Comparison of ENCODE assay signal across 12 mouse cellular contexts in the genomic region with DNA sequence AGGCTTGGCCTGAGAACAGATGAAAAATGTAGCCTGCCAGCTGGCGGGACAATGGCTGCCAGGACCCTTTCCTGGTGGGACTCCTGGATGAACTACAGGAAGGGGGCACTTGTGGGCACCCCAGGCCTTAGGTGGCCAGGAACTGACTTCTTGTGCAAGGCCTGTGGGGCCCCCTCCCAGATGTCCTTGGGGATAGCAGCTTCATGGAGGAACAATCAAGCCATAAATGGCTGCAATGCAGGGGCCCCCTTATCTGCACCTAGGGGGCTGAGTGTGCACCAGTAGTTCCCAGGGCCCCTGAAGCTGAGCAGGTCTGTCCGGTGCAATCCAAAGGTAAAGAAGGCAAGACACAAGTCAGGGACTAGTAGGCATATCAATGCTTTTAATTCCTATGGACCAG. TPM values are rescaled to one million over a fixed set of nuclear protein-coding genes. Genes with fewer than 3 reads are reported as not detected.
DNase-seq lines count a peak whose midpoint lies in the region; ATAC-seq and TF ChIP-seq lines count a peak whose summit lies in the region.
"Had no signal": no experiment of that assay in that cellular context is flagged by ENCODE, and none has a peak within 500 bp of the region (broad histone marks: within the 10 kb centered on the region; RNA-seq: fewer than 3 reads in every experiment).

No protein-coding gene starts in this region.

- ATAC-seq in forebrain, embryonic 13.5 days = no peak
- ATAC-seq in forebrain, embryonic 11.5 days (replicated peaks; ENCODE audit: low FRiP score) = no peak
- no peak for ATAC-seq in midbrain, embryonic 13.5 days
- no peak for ATAC-seq in midbrain, embryonic 15.5 days (replicated peaks)
- no peak for ATAC-seq in hindbrain, embryonic 15.5 days (ENCODE audit: low FRiP score, low read depth)
- ATAC-seq in midbrain, postnatal 0 days (ENCODE audit: low FRiP score) = no peak
- ATAC-seq in forebrain, postnatal 0 days = no peak
- ATAC-seq: Patski had no signal

- peaks cover 41% of the 10 kb centered on the region for H3K4me1 ChIP-seq in forebrain, embryonic 13.5 days
- peaks cover 20% of the 10 kb centered on the region for H3K4me1 ChIP-seq in forebrain, embryonic 11.5 days (replicated peaks; ENCODE audit: control insufficient read depth, insufficient read depth, low read length)
- H3K4me1 ChIP-seq in midbrain, embryonic 13.5 days (replicated peaks) = peaks cover 38% of the 10 kb centered on the region
- peaks cover 38% of the 10 kb centered on the region for H3K4me1 ChIP-seq in midbrain, embryonic 15.5 days
- H3K4me1 ChIP-seq in hindbrain, embryonic 15.5 days (replicated peaks) = peaks cover 35% of the 10 kb centered on the region
- H3K4me1 ChIP-seq in midbrain, postnatal 0 days (ENCODE audit: insufficient read depth, low read length) = peaks cover 11% of the 10 kb centered on the region; the same call in 1 of the 2 replicates
- H3K4me1 ChIP-seq in forebrain, postnatal 0 days (ENCODE audit: insufficient read depth) = peaks cover 11% of the 10 kb centered on the region; the same call in 1 of the 2 replicates

- H3K9me3 ChIP-seq in forebrain, embryonic 13.5 days (replicated peaks) = no peaks in the 10 kb centered on the region
- no peaks in the 10 kb centered on the region for H3K9me3 ChIP-seq in forebrain, embryonic 11.5 days (ENCODE audit: control insufficient read depth, low read length)
- H3K9me3 ChIP-seq in midbrain, embryonic 13.5 days = no peaks in the 10 kb centered on the region
- no peaks in the 10 kb centered on the region for H3K9me3 ChIP-seq in midbrain, embryonic 15.5 days
- H3K9me3 ChIP-seq in hindbrain, embryonic 15.5 days = no peaks in the 10 kb centered on the region
- H3K9me3 ChIP-seq in midbrain, postnatal 0 days (ENCODE audit: low read length) = no peaks in the 10 kb centered on the region
- no peaks in the 10 kb centered on the region for H3K9me3 ChIP-seq in forebrain, postnatal 0 days (ENCODE audit: low read length)

- peaks cover 40% of the 10 kb centered on the region for H3K36me3 ChIP-seq in forebrain, embryonic 13.5 days (ENCODE audit: poor library complexity, severe bottlenecking)
- no peaks in the 10 kb centered on the region for H3K36me3 ChIP-seq in forebrain, embryonic 11.5 days (ENCODE audit: control insufficient read depth, insufficient read depth, low read length)
- H3K36me3 ChIP-seq in midbrain, embryonic 13.5 days = peaks cover 38% of the 10 kb centered on the region
- no peaks in the 10 kb centered on the region; the same call in 1 of the 2 replicates for H3K36me3 ChIP-seq in midbrain, embryonic 15.5 days (replicated peaks)
- H3K36me3 ChIP-seq in hindbrain, embryonic 15.5 days = peaks cover 7% of the 10 kb centered on the region; the same call in 1 of the 2 replicates
- peaks cover 34% of the 10 kb centered on the region; the same call in 1 of the 2 replicates for H3K36me3 ChIP-seq in midbrain, postnatal 0 days (ENCODE audit: insufficient read depth, low read length)
- H3K36me3 ChIP-seq in forebrain, postnatal 0 days (ENCODE audit: insufficient read depth) = peaks cover 24% of the 10 kb centered on the region

- H3K4me2 ChIP-seq in forebrain, embryonic 13.5 days = peak overlapping the region; percentile 92; the same call in 1 of the 2 replicates
- no peak overlapping the region; the same call in 1 of the 2 replicates for H3K4me2 ChIP-seq in forebrain, embryonic 11.5 days (ENCODE audit: low read depth, low read length, severe bottlenecking)
- H3K4me2 ChIP-seq in midbrain, embryonic 13.5 days (replicated peaks) = peak overlapping the region; percentile 97; the same call in 1 of the 2 replicates
- H3K4me2 ChIP-seq in midbrain, embryonic 15.5 days = no peak overlapping the region
- H3K4me2 ChIP-seq in hindbrain, embryonic 15.5 days = peak overlapping the region; percentile 73; the same call in 1 of the 2 replicates
- H3K4me2 ChIP-seq in midbrain, postnatal 0 days (ENCODE audit: low read depth, low read length, poor library complexity, severe bottlenecking) = peak overlapping the region; percentile 89; the same call in 1 of the 2 replicates
- no peak overlapping the region for H3K4me2 ChIP-seq in forebrain, postnatal 0 days (ENCODE audit: low read depth)

- H3K4me3 ChIP-seq in forebrain, embryonic 13.5 days = peak overlapping the region; percentile 54; the same call in 1 of the 2 replicates
- H3K4me3 ChIP-seq in forebrain, embryonic 11.5 days (ENCODE audit: low read depth, low read length) = no peak overlapping the region
- H3K4me3 ChIP-seq in midbrain, embryonic 13.5 days (replicated peaks) = peak overlapping the region; percentile 60; the same call in 1 of the 2 replicates
- no peak overlapping the region for H3K4me3 ChIP-seq in midbrain, embryonic 15.5 days
- H3K4me3 ChIP-seq in hindbrain, embryonic 15.5 days = no peak overlapping the region
- H3K4me3 ChIP-seq in midbrain, postnatal 0 days (ENCODE audit: low read depth, low read length) = no peak overlapping the region
- no peak overlapping the region for H3K4me3 ChIP-seq in forebrain, postnatal 0 days (ENCODE audit: low read depth, low read length)

- no peak for TF ChIP-seq CTCF in midbrain, postnatal 0 days (IDR thresholded peaks at IDR 0.05)
- no peak for TF ChIP-seq CTCF in forebrain, postnatal 0 days (IDR thresholded peaks at IDR 0.05; ENCODE audit: low read depth)

- peaks cover 26% of the 10 kb centered on the region for H3K27me3 ChIP-seq in forebrain, embryonic 13.5 days
- H3K27me3 ChIP-seq in forebrain, embryonic 11.5 days (ENCODE audit: control insufficient read depth, insufficient read depth, low read length) = peaks cover 24% of the 10 kb centered on the region
- peaks cover 26% of the 10 kb centered on the region for H3K27me3 ChIP-seq in midbrain, embryonic 13.5 days
- peaks cover 23% of the 10 kb centered on the region for H3K27me3 ChIP-seq in midbrain, embryonic 15.5 days (replicated peaks)
- peaks cover 22% of the 10 kb centered on the region for H3K27me3 ChIP-seq in hindbrain, embryonic 15.5 days
- H3K27me3 ChIP-seq in midbrain, postnatal 0 days (ENCODE audit: insufficient read depth, low read length) = peaks cover 12% of the 10 kb centered on the region
- peaks cover 19% of the 10 kb centered on the region for H3K27me3 ChIP-seq in forebrain, postnatal 0 days (ENCODE audit: insufficient read depth, low read length)
- H3K27me3 ChIP-seq: Patski had no signal

- peak overlapping the region; percentile 77; the same call in 1 of the 2 replicates for H3K9ac ChIP-seq in forebrain, embryonic 13.5 days
- no peak overlapping the region for H3K9ac ChIP-seq in forebrain, embryonic 11.5 days (ENCODE audit: low read length)
- no peak overlapping the region; the same call in 1 of the 2 replicates for H3K9ac ChIP-seq in midbrain, embryonic 13.5 days (replicated peaks)
- H3K9ac ChIP-seq in midbrain, embryonic 15.5 days = no peak overlapping the region
- H3K9ac ChIP-seq in hindbrain, embryonic 15.5 days = no peak overlapping the region
- H3K9ac ChIP-seq in midbrain, postnatal 0 days (replicated peaks; ENCODE audit: low read length, poor library complexity, severe bottlenecking) = no peak overlapping the region; the same call in 1 of the 2 replicates
- H3K9ac ChIP-seq in forebrain, postnatal 0 days = no peak overlapping the region

- DNase-seq in forebrain, embryonic 11.5 days (ENCODE audit: low spot score) = no peak
- DNase-seq in midbrain, postnatal 0 days (ENCODE audit: low spot score) = no peak
- DNase-seq in MN1 (ENCODE audit: low spot score) = no peak
- no peak for DNase-seq in forebrain, postnatal 0 days
- DNase-seq: adrenal gland, postnatal 36 days; retina, postnatal 1 day had no signal

- WGBS in forebrain, embryonic 13.5 days = 95% methylated on average over 2 of the region's 2 CpGs
- 80% methylated on average over 2 of the region's 2 CpGs for WGBS in forebrain, embryonic 11.5 days
- 95% methylated on average over 2 of the region's 2 CpGs for WGBS in midbrain, embryonic 13.5 days
- 94% methylated on average over 2 of the region's 2 CpGs for WGBS in midbrain, embryonic 15.5 days
- 91% methylated on average over 2 of the region's 2 CpGs for WGBS in hindbrain, embryonic 15.5 days
- WGBS in midbrain, postnatal 0 days = 95% methylated on average over 2 of the region's 2 CpGs
- 94% methylated on average over 2 of the region's 2 CpGs for WGBS in forebrain, postnatal 0 days

- H3K27ac ChIP-seq in forebrain, embryonic 13.5 days = no peak overlapping the region
- no peak overlapping the region for H3K27ac ChIP-seq in forebrain, embryonic 11.5 days (ENCODE audit: low read depth, low read length)
- no peak overlapping the region for H3K27ac ChIP-seq in midbrain, embryonic 13.5 days
- H3K27ac ChIP-seq in midbrain, embryonic 15.5 days = no peak overlapping the region
- no peak overlapping the region for H3K27ac ChIP-seq in hindbrain, embryonic 15.5 days (replicated peaks)
- no peak overlapping the region for H3K27ac ChIP-seq in midbrain, postnatal 0 days (ENCODE audit: low read depth, low read length)
- H3K27ac ChIP-seq in forebrain, postnatal 0 days (ENCODE audit: low read depth, low read length) = no peak overlapping the region

RNA-seq across cellular contexts. Expression of a gene that starts 1.6 kb away (rescaled TPM):
- 3.1 and 4.2 TPM in 2 replicates for polyA plus RNA-seq in forebrain, embryonic 13.5 days (2015; fragmentation: Nextera tagmentation; extraction: Ambion mirVana)
- polyA plus RNA-seq in forebrain, embryonic 11.5 days (2014; fragmentation: Nextera tagmentation; extraction: Ambion mirVana) = 1.3 and 5.0 TPM in 2 replicates
- polyA plus RNA-seq in midbrain, embryonic 13.5 days (2015; fragmentation: Nextera tagmentation; extraction: Ambion mirVana) = 3.2 and 6.8 TPM in 2 replicates
- polyA plus RNA-seq in midbrain, embryonic 15.5 days (2015; fragmentation: Nextera tagmentation; extraction: Ambion mirVana) = 4.7 and 4.8 TPM in 2 replicates
- polyA plus RNA-seq in hindbrain, embryonic 15.5 days (2015; fragmentation: Nextera tagmentation; extraction: Ambion mirVana) = 1.6 and 2.1 TPM in 2 replicates
- total RNA-seq in midbrain, postnatal 0 days (2014; rRNA removed) = 1.7 and 1.9 TPM in 2 replicates
- polyA plus RNA-seq in midbrain, postnatal 0 days (2015; fragmentation: Nextera tagmentation; extraction: Ambion mirVana) = 0.32 TPM in 2 replicates
- 1.0 and 9.0 TPM in 2 replicates for total RNA-seq in forebrain, postnatal 0 days (2014; rRNA removed)
- polyA plus RNA-seq in forebrain, postnatal 0 days (2015; fragmentation: Nextera tagmentation; extraction: Ambion mirVana) = 0.21 and 0.26 TPM in 2 replicates

RNA-seq across cellular contexts. Expression of a gene that starts 2.0 kb away (rescaled TPM):
- 179 and 189 TPM in 2 replicates for polyA plus RNA-seq in forebrain, embryonic 13.5 days (2015; fragmentation: Nextera tagmentation; extraction: Ambion mirVana)
- 144 and 164 TPM in 2 replicates for polyA plus RNA-seq in forebrain, embryonic 11.5 days (2014; fragmentation: Nextera tagmentation; extraction: Ambion mirVana)
- polyA plus RNA-seq in midbrain, embryonic 13.5 days (2015; fragmentation: Nextera tagmentation; extraction: Ambion mirVana) = 190 and 193 TPM in 2 replicates
- 155 and 162 TPM in 2 replicates for polyA plus RNA-seq in midbrain, embryonic 15.5 days (2015; fragmentation: Nextera tagmentation; extraction: Ambion mirVana)
- polyA plus RNA-seq in hindbrain, embryonic 15.5 days (2015; fragmentation: Nextera tagmentation; extraction: Ambion mirVana) = 159 and 169 TPM in 2 replicates
- total RNA-seq in midbrain, postnatal 0 days (2014; rRNA removed) = 37.9 and 39.8 TPM in 2 replicates
- polyA plus RNA-seq in midbrain, postnatal 0 days (2015; fragmentation: Nextera tagmentation; extraction: Ambion mirVana) = 192 and 209 TPM in 2 replicates
- 33.7 and 43.2 TPM in 2 replicates for total RNA-seq in forebrain, postnatal 0 days (2014; rRNA removed)
- 171 and 185 TPM in 2 replicates for polyA plus RNA-seq in forebrain, postnatal 0 days (2015; fragmentation: Nextera tagmentation; extraction: Ambion mirVana)

RNA-seq across cellular contexts. Expression of a gene that starts 8.5 kb away (rescaled TPM):
- 2.2 and 3.4 TPM in 2 replicates for polyA plus RNA-seq in forebrain, embryonic 13.5 days (2015; fragmentation: Nextera tagmentation; extraction: Ambion mirVana)
- 0.28 and 0.69 TPM in 2 replicates for polyA plus RNA-seq in forebrain, embryonic 11.5 days (2014; fragmentation: Nextera tagmentation; extraction: Ambion mirVana)
- polyA plus RNA-seq in midbrain, embryonic 13.5 days (2015; fragmentation: Nextera tagmentation; extraction: Ambion mirVana) = 3.5 and 5.7 TPM in 2 replicates
- 13.8 and 14.1 TPM in 2 replicates for polyA plus RNA-seq in midbrain, embryonic 15.5 days (2015; fragmentation: Nextera tagmentation; extraction: Ambion mirVana)
- polyA plus RNA-seq in hindbrain, embryonic 15.5 days (2015; fragmentation: Nextera tagmentation; extraction: Ambion mirVana) = 14.5 and 16.5 TPM in 2 replicates
- 23.1 and 30.9 TPM in 2 replicates for total RNA-seq in midbrain, postnatal 0 days (2014; rRNA removed)
- 19.2 and 22.1 TPM in 2 replicates for polyA plus RNA-seq in midbrain, postnatal 0 days (2015; fragmentation: Nextera tagmentation; extraction: Ambion mirVana)
- 13.5 and 16.0 TPM in 2 replicates for total RNA-seq in forebrain, postnatal 0 days (2014; rRNA removed)
- polyA plus RNA-seq in forebrain, postnatal 0 days (2015; fragmentation: Nextera tagmentation; extraction: Ambion mirVana) = 11.3 and 13.7 TPM in 2 replicates
- polyA plus RNA-seq: heart, embryonic 14.5 days had no signal

RNA-seq across cellular contexts. Expression of a gene that starts 15.4 kb away (rescaled TPM):
- 383 and 401 TPM in 2 replicates for polyA plus RNA-seq in forebrain, embryonic 13.5 days (2015; fragmentation: Nextera tagmentation; extraction: Ambion mirVana)
- 353 and 371 TPM in 2 replicates for polyA plus RNA-seq in forebrain, embryonic 11.5 days (2014; fragmentation: Nextera tagmentation; extraction: Ambion mirVana)
- 387 and 406 TPM in 2 replicates for polyA plus RNA-seq in midbrain, embryonic 13.5 days (2015; fragmentation: Nextera tagmentation; extraction: Ambion mirVana)
- 352 and 378 TPM in 2 replicates for polyA plus RNA-seq in midbrain, embryonic 15.5 days (2015; fragmentation: Nextera tagmentation; extraction: Ambion mirVana)
- 375 and 378 TPM in 2 replicates for polyA plus RNA-seq in hindbrain, embryonic 15.5 days (2015; fragmentation: Nextera tagmentation; extraction: Ambion mirVana)
- total RNA-seq in midbrain, postnatal 0 days (2014; rRNA removed) = 187 and 196 TPM in 2 replicates
- polyA plus RNA-seq in midbrain, postnatal 0 days (2015; fragmentation: Nextera tagmentation; extraction: Ambion mirVana) = 389 and 392 TPM in 2 replicates
- total RNA-seq in forebrain, postnatal 0 days (2014; rRNA removed) = 151 and 174 TPM in 2 replicates
- 368 and 392 TPM in 2 replicates for polyA plus RNA-seq in forebrain, postnatal 0 days (2015; fragmentation: Nextera tagmentation; extraction: Ambion mirVana)

RNA-seq across cellular contexts. Expression of a gene that starts 26.3 kb away (rescaled TPM):
- polyA plus RNA-seq in forebrain, embryonic 13.5 days (2015; fragmentation: Nextera tagmentation; extraction: Ambion mirVana) = 30.9 and 33.3 TPM in 2 replicates
- 37.2 and 40.1 TPM in 2 replicates for polyA plus RNA-seq in forebrain, embryonic 11.5 days (2014; fragmentation: Nextera tagmentation; extraction: Ambion mirVana)
- polyA plus RNA-seq in midbrain, embryonic 13.5 days (2015; fragmentation: Nextera tagmentation; extraction: Ambion mirVana) = 22.9 and 24.1 TPM in 2 replicates
- 18.9 and 21.2 TPM in 2 replicates for polyA plus RNA-seq in midbrain, embryonic 15.5 days (2015; fragmentation: Nextera tagmentation; extraction: Ambion mirVana)
- 16.5 and 19.4 TPM in 2 replicates for polyA plus RNA-seq in hindbrain, embryonic 15.5 days (2015; fragmentation: Nextera tagmentation; extraction: Ambion mirVana)
- 5.5 and 7.6 TPM in 2 replicates for total RNA-seq in midbrain, postnatal 0 days (2014; rRNA removed)
- polyA plus RNA-seq in midbrain, postnatal 0 days (2015; fragmentation: Nextera tagmentation; extraction: Ambion mirVana) = 7.0 and 9.3 TPM in 2 replicates
- total RNA-seq in forebrain, postnatal 0 days (2014; rRNA removed) = 8.0 and 9.6 TPM in 2 replicates
- polyA plus RNA-seq in forebrain, postnatal 0 days (2015; fragmentation: Nextera tagmentation; extraction: Ambion mirVana) = 7.8 and 9.2 TPM in 2 replicates

Comparison
In these comparisons a context has a peak if more than half of its experiments do, and no peak if none do; other contexts are left out.
1. H3K4me2 ChIP-seq: peak in forebrain, embryonic 13.5 days (single experiment), midbrain, embryonic 13.5 days (single experiment), hindbrain, embryonic 15.5 days (single experiment) and midbrain, postnatal 0 days (single experiment); none in forebrain, embryonic 11.5 days (single experiment), midbrain, embryonic 15.5 days (single experiment) and forebrain, postnatal 0 days (single experiment).
2. H3K4me3 ChIP-seq: peak in forebrain, embryonic 13.5 days (single experiment) and midbrain, embryonic 13.5 days (single experiment); none in forebrain, embryonic 11.5 days (single experiment), midbrain, embryonic 15.5 days (single experiment), hindbrain, embryonic 15.5 days (single experiment), midbrain, postnatal 0 days (single experiment) and forebrain, postnatal 0 days (single experiment).